Mouse (Mus musculus): ENCODE measurements around the gene Tmco5. TPM values are rescaled to one million over a fixed set of nuclear protein-coding genes. Genes with fewer than 3 reads are reported as not detected.
A peak's percentile ranks its signal among the peaks of the same experiment; 100 is the strongest.

Tmco5 gene
- polyA plus RNA-seq, 1 experiment from 2014 or later, result not detected

- no peak overlapping the region for H3K27ac ChIP-seq
- no peak overlapping the region for H3K4me2 ChIP-seq (ENCODE audit: low read length)
- DNase-seq (ENCODE audit: low spot score), result peak; percentile 65
- ATAC-seq (replicated peaks; ENCODE audit: low FRiP score, low read depth), result no peak
- H3K4me1 ChIP-seq (replicated peaks; ENCODE audit: insufficient read depth, low read length), result no peaks in the 10 kb centered on the region
- no peak for TF ChIP-seq CTCF (IDR thresholded peaks at IDR 0.05; ENCODE audit: low read depth)
- no peaks in the 10 kb centered on the region for H3K9me3 ChIP-seq (replicated peaks; ENCODE audit: low read length)
- no peaks in the 10 kb centered on the region for H3K27me3 ChIP-seq (ENCODE audit: insufficient read depth, low read length)
- H3K36me3 ChIP-seq (ENCODE audit: insufficient read depth, low read length), result no peaks in the 10 kb centered on the region
- no peak overlapping the region for H3K4me3 ChIP-seq (replicated peaks; ENCODE audit: low read depth, low read length)
- no peak overlapping the region for H3K9ac ChIP-seq (ENCODE audit: low read depth, low read length)
Measured at GRCm38 (mm10) chr2:116934776-116935175, 56.3 kb downstream of the Tmco5 start.

DNA sequence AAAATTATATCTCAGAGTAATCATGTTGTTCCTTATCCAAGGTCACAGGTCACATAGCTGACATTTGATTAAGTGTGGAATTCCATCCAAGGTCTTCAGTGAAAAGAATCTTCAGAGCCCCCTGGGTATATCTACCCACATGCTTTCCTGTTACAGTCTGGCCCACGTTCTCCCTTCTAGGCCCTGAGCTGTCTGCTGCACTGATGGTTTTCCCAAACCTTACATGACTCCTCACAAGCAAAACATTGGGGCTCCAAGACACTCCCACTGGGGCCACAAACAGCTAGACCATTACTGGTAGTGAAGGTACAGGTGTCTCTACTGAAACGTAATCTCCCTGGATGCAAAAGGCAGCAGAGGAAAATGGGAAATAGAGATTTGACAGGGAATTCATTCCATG is 57.9 kb downstream of the Tmco5 start:
- Histone ChIP-seq H3K27ac (no peak overlapping the region), H3K4me3 (replicated peaks; ENCODE audit: low read depth, low read length) (no peak overlapping the region), H3K36me3 (ENCODE audit: insufficient read depth, low read length) (no peaks in the 10 kb centered on the region), H3K4me2 (ENCODE audit: low read length) (no peak overlapping the region), H3K9ac (ENCODE audit: low read depth, low read length) (no peak overlapping the region), H3K4me1 (replicated peaks; ENCODE audit: insufficient read depth, low read length) (no peaks in the 10 kb centered on the region), H3K9me3 (replicated peaks; ENCODE audit: low read length) (no peaks in the 10 kb centered on the region), H3K27me3 (ENCODE audit: insufficient read depth, low read length) (no peaks in the 10 kb centered on the region)
- 49% methylated on average over 2 of the region's 2 CpGs for WGBS
- TF ChIP-seq CTCF (IDR thresholded peaks at IDR 0.05; ENCODE audit: low read depth), result no peak
- ATAC-seq (replicated peaks; ENCODE audit: low FRiP score, low read depth) (no peak), DNase-seq (ENCODE audit: low spot score) (no peak)

DNA sequence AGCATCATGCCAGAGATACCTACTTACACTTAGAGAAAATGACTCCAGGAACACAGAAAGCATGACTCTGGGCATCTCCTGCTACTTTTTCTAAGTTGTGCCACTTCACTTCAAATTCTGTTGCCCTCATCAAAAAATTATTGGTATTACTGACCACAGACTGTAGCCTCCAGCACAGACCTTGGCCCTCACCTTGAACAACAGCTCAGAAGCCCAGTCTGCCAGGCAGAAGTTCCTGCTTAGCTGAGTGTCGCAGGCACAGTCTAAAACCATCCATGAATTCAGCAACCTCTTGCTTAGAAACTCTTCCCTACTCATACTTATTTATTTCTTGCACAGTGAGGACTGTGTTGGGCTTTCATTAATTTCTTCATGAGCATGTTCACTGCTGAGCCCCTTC is 58.7 kb downstream of the Tmco5 start:
- no peak overlapping the region for H3K9ac ChIP-seq (ENCODE audit: low read depth, low read length)
- H3K4me2 ChIP-seq (ENCODE audit: low read length), result no peak overlapping the region
- DNase-seq (ENCODE audit: low spot score) (no peak), ATAC-seq (replicated peaks; ENCODE audit: low FRiP score, low read depth) (no peak)
- no peak overlapping the region for H3K4me3 ChIP-seq (replicated peaks; ENCODE audit: low read depth, low read length)
- no peak overlapping the region for H3K27ac ChIP-seq
- no peaks in the 10 kb centered on the region for H3K4me1 ChIP-seq (replicated peaks; ENCODE audit: insufficient read depth, low read length)
- no peaks in the 10 kb centered on the region for H3K27me3 ChIP-seq (ENCODE audit: insufficient read depth, low read length)
- H3K9me3 ChIP-seq (replicated peaks; ENCODE audit: low read length), result no peaks in the 10 kb centered on the region
- no peaks in the 10 kb centered on the region for H3K36me3 ChIP-seq (ENCODE audit: insufficient read depth, low read length)
- 92% methylated on average over 1 of the region's 1 CpGs for WGBS
- no peak for TF ChIP-seq CTCF (IDR thresholded peaks at IDR 0.05; ENCODE audit: low read depth)

GRCm38 (mm10) chr2:116941816-116942215 is 63.3 kb downstream of the Tmco5 start:
- Histone ChIP-seq H3K27ac (peak overlapping the region; percentile 54), H3K27me3 (ENCODE audit: insufficient read depth, low read length) (no peaks in the 10 kb centered on the region), H3K9ac (ENCODE audit: low read depth, low read length) (no peak overlapping the region), H3K4me3 (replicated peaks; ENCODE audit: low read depth, low read length) (no peak overlapping the region), H3K9me3 (replicated peaks; ENCODE audit: low read length) (no peaks in the 10 kb centered on the region), H3K36me3 (ENCODE audit: insufficient read depth, low read length) (no peaks in the 10 kb centered on the region), H3K4me1 (replicated peaks; ENCODE audit: insufficient read depth, low read length) (no peaks in the 10 kb centered on the region; the same call in 1 of the 2 replicates), H3K4me2 (ENCODE audit: low read length) (no peak overlapping the region)
- no peak for TF ChIP-seq CTCF (IDR thresholded peaks at IDR 0.05; ENCODE audit: low read depth)
- 64% methylated on average over 3 of the region's 3 CpGs for WGBS
- ATAC-seq (replicated peaks; ENCODE audit: low FRiP score, low read depth) (no peak), DNase-seq (ENCODE audit: low spot score) (peak; percentile 71)

Other genes starting within 250 kb of the Tmco5 start
- 16.2 and 17.5 TPM in 2 replicates for gene Spred1, start 242.7 kb downstream of the Tmco5 start, polyA plus RNA-seq (2015; fragmentation: Nextera tagmentation; extraction: Ambion mirVana)

Measured in kidney, postnatal 0 days (tissue).